Mouse (Mus musculus): ENCODE data around the gene Mrpl11. TPM values are rescaled to one million over a fixed set of nuclear protein-coding genes. Genes with fewer than 3 reads are reported as not detected.
"Not testable (repeated sequence)": the region's sequence is repeated elsewhere in the genome, so short reads cannot be mapped to it uniquely, and the experiment has no call there.

Mrpl11 gene
- polyA plus RNA-seq, 1 experiment from 2014 or later = 143 TPM

DNA sequence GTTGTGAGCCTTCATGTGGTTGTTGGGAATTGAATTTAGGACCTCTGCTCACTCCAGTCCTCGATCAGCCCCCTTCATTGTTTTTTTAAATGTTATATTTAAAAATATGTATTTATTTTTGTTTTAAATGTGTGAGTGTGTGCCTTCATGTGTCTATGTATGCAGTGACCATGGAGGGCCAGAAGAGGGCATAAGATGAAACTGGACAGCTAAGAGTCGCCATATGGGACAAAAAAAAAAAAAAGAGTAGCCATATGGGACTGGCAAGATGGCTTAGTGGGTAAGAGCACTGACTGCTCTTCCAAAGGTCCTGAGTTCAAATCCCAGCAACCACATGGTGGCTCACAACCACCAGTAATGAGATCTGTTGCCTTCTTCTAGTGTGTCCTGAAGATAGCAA, 41.7 kb downstream of the Mrpl11 start:
- not testable (repeated sequence) for H3K36me3 ChIP-seq (ENCODE audit: control insufficient read depth, insufficient read depth, low read length); DNase-seq (ENCODE audit: low spot score); H3K9me3 ChIP-seq (ENCODE audit: control insufficient read depth, low read length); ATAC-seq (ENCODE audit: insufficient read depth, low FRiP score, low TSS enrichment); H3K9ac ChIP-seq (ENCODE audit: low read length); H3K4me3 ChIP-seq (ENCODE audit: low read depth, low read length); H3K4me2 ChIP-seq (ENCODE audit: low read depth); H3K27ac ChIP-seq (ENCODE audit: low read depth, low read length); H3K27me3 ChIP-seq (ENCODE audit: control insufficient read depth, insufficient read depth, low read length); H3K4me1 ChIP-seq (ENCODE audit: control insufficient read depth, insufficient read depth, low read length)
- 63% methylated on average over 2 of the region's 2 CpGs for WGBS

DNA sequence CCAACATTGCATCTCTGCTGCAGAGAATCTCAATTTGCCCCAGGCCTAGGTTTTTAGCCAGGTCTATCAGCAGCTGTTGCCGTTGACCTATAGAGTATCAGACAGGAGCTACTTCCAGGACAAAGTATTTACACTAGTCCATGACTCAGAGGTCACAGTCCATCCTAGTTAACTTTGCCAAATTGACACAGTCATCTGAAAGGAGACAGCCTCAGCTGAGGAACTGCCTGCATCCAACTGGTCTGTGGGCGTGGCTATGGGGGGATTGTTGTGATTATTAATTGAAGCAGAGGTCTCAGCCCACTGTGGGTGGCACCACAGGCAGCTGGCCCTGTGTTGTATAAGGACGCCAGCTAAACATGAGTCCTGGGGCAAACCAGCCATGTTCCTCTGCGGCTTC, 43.0 kb downstream of the Mrpl11 start:
- Histone ChIP-seq H3K9me3 (ENCODE audit: control insufficient read depth, low read length) (no peaks in the 10 kb centered on the region), H3K4me1 (ENCODE audit: control insufficient read depth, insufficient read depth, low read length) (0 out of 2 replicates have a peak, but pooled peaks cover 5% of the 10 kb centered on the region), H3K4me3 (ENCODE audit: low read depth, low read length) (no peak overlapping the region), H3K9ac (ENCODE audit: low read length) (no peak overlapping the region), H3K27ac (ENCODE audit: low read depth, low read length) (no peak overlapping the region), H3K27me3 (ENCODE audit: control insufficient read depth, insufficient read depth, low read length) (no peaks in the 10 kb centered on the region), H3K4me2 (ENCODE audit: low read depth) (no peak overlapping the region), H3K36me3 (ENCODE audit: control insufficient read depth, insufficient read depth, low read length) (no peaks in the 10 kb centered on the region)
- DNase-seq (ENCODE audit: low spot score) = no peak
- 59% methylated on average over 4 of the region's 4 CpGs for WGBS
- ATAC-seq (ENCODE audit: insufficient read depth, low FRiP score, low TSS enrichment) = no peak

DNA sequence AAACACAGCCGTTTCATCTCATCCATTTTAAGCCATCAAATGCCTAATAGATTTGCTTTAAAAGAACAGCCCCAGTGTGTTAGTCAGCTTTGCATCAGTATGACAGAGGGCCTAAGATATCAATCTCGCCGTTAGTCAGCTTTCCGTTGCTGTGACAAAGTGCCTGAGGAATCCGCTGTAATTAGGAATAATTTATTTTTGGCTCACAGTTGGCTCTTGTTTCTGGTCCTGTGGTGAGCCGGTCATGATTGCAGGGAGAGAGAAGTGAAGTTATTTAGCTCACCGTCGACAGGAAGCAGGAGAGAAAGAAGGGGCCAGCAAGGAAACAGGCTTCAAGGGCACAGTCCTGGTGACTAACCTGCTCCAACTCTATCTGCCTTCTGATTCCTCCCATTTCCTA, 51.2 kb downstream of the Mrpl11 start:
- ATAC-seq (ENCODE audit: insufficient read depth, low FRiP score, low TSS enrichment) (no peak), DNase-seq (ENCODE audit: low spot score) (no peak)
- WGBS = 81% methylated on average over 8 of the region's 8 CpGs
- no peaks in the 10 kb centered on the region for H3K9me3 ChIP-seq (ENCODE audit: control insufficient read depth, low read length)
- no peak overlapping the region for H3K4me2 ChIP-seq (ENCODE audit: low read depth)
- no peak overlapping the region for H3K4me3 ChIP-seq (ENCODE audit: low read depth, low read length)
- no peak overlapping the region for H3K9ac ChIP-seq (ENCODE audit: low read length)
- no peak overlapping the region for H3K27ac ChIP-seq (ENCODE audit: low read depth, low read length)
- no peaks in the 10 kb centered on the region for H3K27me3 ChIP-seq (ENCODE audit: control insufficient read depth, insufficient read depth, low read length)
- no peaks in the 10 kb centered on the region for H3K36me3 ChIP-seq (ENCODE audit: control insufficient read depth, insufficient read depth, low read length)
- no peaks in the 10 kb centered on the region for H3K4me1 ChIP-seq (ENCODE audit: control insufficient read depth, insufficient read depth, low read length)

DNA sequence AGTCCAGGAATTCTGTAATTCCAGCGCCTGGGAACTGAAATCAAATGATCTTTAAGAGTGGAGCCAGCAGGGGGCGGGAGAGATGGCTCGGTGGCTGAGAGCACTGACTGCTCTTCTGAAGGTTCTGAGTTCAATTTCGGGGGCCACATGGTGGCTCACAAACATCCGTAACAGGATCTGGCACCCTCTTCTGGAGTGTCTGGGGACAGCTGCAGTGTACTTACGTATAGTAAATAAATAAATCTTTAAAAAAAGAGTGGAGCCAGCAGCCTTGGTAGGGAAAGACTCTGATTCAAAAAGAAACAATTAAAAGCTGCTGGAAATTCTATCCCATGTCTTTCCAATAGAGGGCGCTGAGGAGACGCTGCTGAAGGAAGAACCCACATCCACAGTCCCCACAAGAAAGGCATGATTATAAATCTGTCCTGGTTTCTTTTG, 53.0 kb downstream of the Mrpl11 start:
- Histone ChIP-seq H3K4me3 (ENCODE audit: low read depth, low read length) (no peak overlapping the region), H3K4me1 (ENCODE audit: control insufficient read depth, insufficient read depth, low read length) (no peaks in the 10 kb centered on the region), H3K9ac (ENCODE audit: low read length) (no peak overlapping the region), H3K27ac (ENCODE audit: low read depth, low read length) (no peak overlapping the region), H3K9me3 (ENCODE audit: control insufficient read depth, low read length) (no peaks in the 10 kb centered on the region), H3K4me2 (ENCODE audit: low read depth) (no peak overlapping the region), H3K27me3 (ENCODE audit: control insufficient read depth, insufficient read depth, low read length) (no peaks in the 10 kb centered on the region), H3K36me3 (ENCODE audit: control insufficient read depth, insufficient read depth, low read length) (no peaks in the 10 kb centered on the region)
- WGBS = 21% methylated on average over 8 of the region's 8 CpGs
- no peak for ATAC-seq (ENCODE audit: insufficient read depth, low FRiP score, low TSS enrichment)
- peak; percentile 37 for DNase-seq (ENCODE audit: low spot score)

- H3K4me3 ChIP-seq (ENCODE audit: low read depth, low read length) = no peak overlapping the region
- 48% methylated on average over 10 of the region's 10 CpGs for WGBS
- H3K9ac ChIP-seq (ENCODE audit: low read length) = no peak overlapping the region
- H3K27ac ChIP-seq (ENCODE audit: low read depth, low read length) = no peak overlapping the region
- H3K4me1 ChIP-seq (ENCODE audit: control insufficient read depth, insufficient read depth, low read length) = no peaks in the 10 kb centered on the region
- ATAC-seq (ENCODE audit: insufficient read depth, low FRiP score, low TSS enrichment) (no peak), DNase-seq (ENCODE audit: low spot score) (no peak)
- H3K36me3 ChIP-seq (ENCODE audit: control insufficient read depth, insufficient read depth, low read length) = no peaks in the 10 kb centered on the region
- H3K27me3 ChIP-seq (ENCODE audit: control insufficient read depth, insufficient read depth, low read length) = no peaks in the 10 kb centered on the region
- no peak overlapping the region for H3K4me2 ChIP-seq (ENCODE audit: low read depth)
- H3K9me3 ChIP-seq (ENCODE audit: control insufficient read depth, low read length) = no peaks in the 10 kb centered on the region
Observed at GRCm38 (mm10) chr19:5016221-5016742, 54.3 kb downstream of the Mrpl11 start.

Other genes starting within 250 kb of the Mrpl11 start
- gene Rbm4b, start 205.7 kb upstream of the Mrpl11 start, polyA plus RNA-seq (2014; fragmentation: Nextera tagmentation; extraction: Ambion mirVana) = 133 and 136 TPM in 2 replicates
- gene Rbm4, start 168.2 kb upstream of the Mrpl11 start, polyA plus RNA-seq (2014; fragmentation: Nextera tagmentation; extraction: Ambion mirVana) = 131 and 134 TPM in 2 replicates
- 8.5 and 24.4 TPM in 2 replicates for gene Gm21992, start 150.5 kb upstream of the Mrpl11 start, polyA plus RNA-seq (2014; fragmentation: Nextera tagmentation; extraction: Ambion mirVana)
- gene Rbm14, start 150.5 kb upstream of the Mrpl11 start, polyA plus RNA-seq (2014; fragmentation: Nextera tagmentation; extraction: Ambion mirVana) = 113 and 116 TPM in 2 replicates
- 41.4 and 41.5 TPM in 2 replicates for gene Ccs, start 122.8 kb upstream of the Mrpl11 start, polyA plus RNA-seq (2014; fragmentation: Nextera tagmentation; extraction: Ambion mirVana)
- gene Ccdc87, start 122.8 kb upstream of the Mrpl11 start, polyA plus RNA-seq (2014; fragmentation: Nextera tagmentation; extraction: Ambion mirVana) = 0.13 TPM in 1 of 2 replicates, not detected in the other
- 40.6 and 41.8 TPM in 2 replicates for gene Ctsf, start 107.0 kb upstream of the Mrpl11 start, polyA plus RNA-seq (2014; fragmentation: Nextera tagmentation; extraction: Ambion mirVana)
- 5.9 and 6.5 TPM in 2 replicates for gene Actn3, start 84.2 kb upstream of the Mrpl11 start, polyA plus RNA-seq (2014; fragmentation: Nextera tagmentation; extraction: Ambion mirVana)
- 12.1 and 14.1 TPM in 2 replicates for gene Zdhhc24, start 83.5 kb upstream of the Mrpl11 start, polyA plus RNA-seq (2014; fragmentation: Nextera tagmentation; extraction: Ambion mirVana)
- gene Bbs1, start 55.5 kb upstream of the Mrpl11 start, polyA plus RNA-seq (2014; fragmentation: Nextera tagmentation; extraction: Ambion mirVana) = 4.8 and 7.9 TPM in 2 replicates
- 164 and 171 TPM in 2 replicates for gene Dpp3, start 33.9 kb upstream of the Mrpl11 start, polyA plus RNA-seq (2014; fragmentation: Nextera tagmentation; extraction: Ambion mirVana)
- 3.4 and 3.5 TPM in 2 replicates for gene Peli3, start 19.0 kb upstream of the Mrpl11 start, polyA plus RNA-seq (2014; fragmentation: Nextera tagmentation; extraction: Ambion mirVana)
- 0.12 TPM in 1 of 2 replicates, not detected in the other for gene Npas4, start 28.2 kb downstream of the Mrpl11 start, polyA plus RNA-seq (2014; fragmentation: Nextera tagmentation; extraction: Ambion mirVana)
- 3.9 and 6.2 TPM in 2 replicates for gene Slc29a2, start 61.7 kb downstream of the Mrpl11 start, polyA plus RNA-seq (2014; fragmentation: Nextera tagmentation; extraction: Ambion mirVana)
- 37.9 and 39.8 TPM in 2 replicates for gene B4gat1, start 76.7 kb downstream of the Mrpl11 start, polyA plus RNA-seq (2014; fragmentation: Nextera tagmentation; extraction: Ambion mirVana)
- 1.2 and 2.8 TPM in 2 replicates for gene AC124502.3, start 76.7 kb downstream of the Mrpl11 start, polyA plus RNA-seq (2014; fragmentation: Nextera tagmentation; extraction: Ambion mirVana)
- gene Brms1, start 79.2 kb downstream of the Mrpl11 start, polyA plus RNA-seq (2014; fragmentation: Nextera tagmentation; extraction: Ambion mirVana) = 65.5 and 78.9 TPM in 2 replicates
- gene Rin1, start 88.3 kb downstream of the Mrpl11 start, polyA plus RNA-seq (2014; fragmentation: Nextera tagmentation; extraction: Ambion mirVana) = 1.1 and 2.3 TPM in 2 replicates
- gene Cd248, start 105.9 kb downstream of the Mrpl11 start, polyA plus RNA-seq (2014; fragmentation: Nextera tagmentation; extraction: Ambion mirVana) = 30.1 and 34.7 TPM in 2 replicates
- 1.8 and 2.0 TPM in 2 replicates for gene Tmem151a, start 123.4 kb downstream of the Mrpl11 start, polyA plus RNA-seq (2014; fragmentation: Nextera tagmentation; extraction: Ambion mirVana)
- gene Yif1a, start 126.4 kb downstream of the Mrpl11 start, polyA plus RNA-seq (2014; fragmentation: Nextera tagmentation; extraction: Ambion mirVana) = 80.4 and 88.0 TPM in 2 replicates
- gene Cnih2, start 136.4 kb downstream of the Mrpl11 start, polyA plus RNA-seq (2014; fragmentation: Nextera tagmentation; extraction: Ambion mirVana) = 110 and 127 TPM in 2 replicates
- 250 and 266 TPM in 2 replicates for gene Rab1b, start 144.9 kb downstream of the Mrpl11 start, polyA plus RNA-seq (2014; fragmentation: Nextera tagmentation; extraction: Ambion mirVana)
- 40.2 and 43.5 TPM in 2 replicates for gene Klc2, start 156.4 kb downstream of the Mrpl11 start, polyA plus RNA-seq (2014; fragmentation: Nextera tagmentation; extraction: Ambion mirVana)